Mouse (Mus musculus) liver, embryonic 14 days (tissue): ENCODE measurements around the gene Milr1. TPM values are rescaled to one million over a fixed set of nuclear protein-coding genes. Genes with fewer than 3 reads are reported as not detected.

Experiments
- polyA plus RNA-seq: library from polyadenylated mRNA; depleted of rRNA; stranded (reverse); fragments of >200 nt; gene quantifications from 2 replicates; pipeline ENCODE4 v1.2.3, GENCODE M21; 2012; rRNA removed

Gene Milr1
- polyA plus RNA-seq = 1.9 and 2.7 TPM in 2 replicates

DNA sequence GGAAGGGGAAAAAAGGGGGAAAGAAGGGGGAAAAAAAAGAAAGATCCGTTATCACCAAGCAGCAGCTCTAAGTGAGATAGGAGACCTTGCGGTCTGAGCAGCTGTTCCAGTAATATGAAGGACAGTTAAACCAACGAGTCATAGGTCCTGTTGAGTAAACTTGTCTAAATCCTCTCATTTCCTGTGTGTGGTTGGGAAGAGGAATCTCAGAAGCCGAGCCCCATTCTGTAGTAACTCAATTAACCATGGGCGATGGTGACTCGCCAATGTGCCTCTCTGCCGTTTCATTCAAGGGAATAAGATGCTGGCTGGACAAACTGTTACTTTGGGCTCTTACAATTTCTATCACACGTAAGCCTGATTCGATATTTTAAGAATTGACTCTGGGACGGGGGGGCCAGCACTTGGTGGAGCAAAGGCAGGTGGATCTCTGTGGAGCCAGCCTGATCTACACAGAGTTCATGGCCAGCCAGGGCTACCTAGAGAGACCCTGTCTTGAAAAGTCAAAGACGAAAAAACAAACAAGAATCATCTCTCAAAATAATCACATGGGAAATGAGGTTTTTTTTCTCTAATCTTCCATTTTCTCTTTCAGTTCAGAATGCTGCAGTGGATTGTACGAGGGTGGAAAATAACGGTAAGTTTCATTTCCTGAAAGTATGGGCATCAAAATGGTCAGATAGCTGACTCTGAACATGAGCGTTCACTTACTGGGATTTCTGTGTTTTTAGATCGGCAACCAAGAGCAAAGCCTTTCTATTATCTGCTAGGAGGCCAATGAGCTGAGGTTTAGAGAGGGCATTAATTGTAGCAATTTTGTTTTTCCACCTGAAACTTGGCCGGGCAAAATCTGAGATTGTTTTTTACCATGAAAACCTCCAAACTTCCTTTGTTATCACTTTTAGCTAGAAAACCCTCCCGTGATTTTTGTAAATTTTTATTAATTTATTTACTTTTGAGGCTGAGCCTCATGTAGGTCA lies at the start of gene Milr1:
TSS of gene Milr1 (plus strand) at position 188 of the 980 bp plus-strand sequence.

DNA sequence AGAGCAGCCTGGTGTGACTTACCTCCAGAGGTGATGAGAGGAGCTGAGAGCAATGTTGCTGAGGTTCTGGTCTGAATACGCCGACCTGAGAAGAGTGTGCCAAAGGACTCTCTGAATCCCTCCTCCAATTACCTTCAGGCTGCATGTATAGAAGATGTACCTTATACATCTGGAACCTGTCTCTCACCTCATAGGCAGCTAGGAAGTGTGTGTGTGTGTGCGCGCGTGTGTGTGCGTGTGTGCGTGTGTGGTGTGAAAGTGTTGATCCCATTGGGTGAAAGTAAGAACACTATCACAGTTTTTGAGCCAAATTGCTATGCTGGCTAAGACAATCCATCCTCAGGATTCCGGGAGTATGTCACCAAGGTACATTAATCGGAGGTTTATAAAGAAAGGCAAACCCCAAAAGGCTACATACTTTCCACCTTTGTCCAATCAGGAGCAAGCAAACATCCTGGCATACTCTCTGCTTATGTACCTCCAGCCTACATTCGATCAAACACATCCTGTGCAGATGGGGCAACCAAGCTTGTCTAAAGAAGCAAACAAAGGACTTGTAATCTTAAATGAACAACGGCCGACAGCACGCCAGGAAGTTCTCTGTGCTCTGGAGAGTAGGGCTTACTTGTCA lies 790 bp upstream of the Milr1 start, which contains the start of gene Pecam1:
TSS of gene Pecam1 (minus strand) at position 508 of the 631 bp plus-strand sequence.

DNA sequence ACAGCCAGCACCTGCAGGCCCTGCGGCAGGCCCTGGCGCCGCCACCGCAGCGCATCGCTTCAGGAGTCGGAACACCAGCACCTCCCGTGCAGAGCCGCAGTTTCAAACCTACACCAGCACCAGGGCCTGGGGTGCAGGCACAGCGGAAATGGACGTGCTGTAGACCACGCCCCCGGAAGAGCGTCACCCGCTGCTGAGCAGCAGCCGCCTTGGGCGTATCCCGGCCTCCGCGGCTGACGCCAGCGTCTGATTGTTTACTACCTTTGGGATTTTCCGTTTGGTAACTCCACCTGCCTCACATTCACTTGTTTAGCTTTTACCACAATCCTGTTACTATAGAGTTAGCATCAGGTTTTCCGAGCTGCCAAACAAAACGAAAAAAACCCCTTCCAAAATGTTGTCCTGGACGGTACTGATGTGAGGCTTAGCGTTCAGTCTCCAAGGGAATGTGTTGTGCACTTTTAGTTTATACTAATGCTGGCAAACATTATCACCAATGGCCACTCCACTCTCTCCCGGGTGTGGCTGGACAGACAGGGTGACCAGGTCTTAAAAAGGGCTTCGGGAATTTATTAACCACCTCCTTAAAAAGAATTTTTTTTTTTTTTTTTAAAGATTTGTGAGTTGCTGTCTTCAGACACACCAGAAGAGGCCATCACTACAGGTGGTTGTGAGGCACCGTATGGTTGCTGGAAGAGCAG lies 28.5 kb downstream of the Milr1 start, which contains the start of gene Polg2:
TSS of gene Polg2 (minus strand) at position 150 of the 701 bp plus-strand sequence.

DNA sequence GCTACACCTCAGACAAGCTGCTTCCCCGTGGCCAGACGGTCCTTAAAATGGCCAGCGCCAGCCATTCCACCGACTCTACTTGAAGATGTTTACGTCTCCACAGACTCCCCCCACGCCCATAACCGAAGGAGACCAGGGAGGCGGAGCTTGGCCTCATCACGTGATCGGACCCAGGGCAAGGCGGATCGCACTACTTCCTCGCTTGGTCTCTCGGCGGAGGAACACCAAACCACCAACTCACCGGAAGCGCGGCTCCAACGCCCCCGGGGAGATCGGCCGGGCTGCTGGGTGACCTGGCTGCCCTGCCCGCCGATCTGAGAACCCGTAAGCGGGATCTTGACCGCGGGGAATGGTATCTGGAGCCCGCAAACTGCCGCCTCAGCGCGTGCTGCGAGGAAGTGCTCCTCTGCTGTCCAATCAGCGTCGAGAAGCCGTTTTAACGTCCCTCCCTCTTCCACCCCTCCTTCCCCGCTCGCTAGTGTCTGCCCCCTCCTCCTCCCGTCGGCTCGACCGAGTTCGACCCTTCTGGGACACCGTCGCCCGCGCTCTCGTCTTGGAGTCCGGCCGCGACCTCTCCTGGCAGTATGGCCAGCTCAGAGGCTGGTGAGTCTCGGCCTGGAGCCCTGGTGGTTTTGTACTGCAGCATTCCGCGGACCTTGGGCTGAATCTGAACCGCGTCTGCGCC lies 37.9 kb downstream of the Milr1 start, which contains the start of the genes Ddx5 and Cep95:
TSS of gene Ddx5 (minus strand) at position 411 of the 685 bp plus-strand sequence.
TSS of gene Cep95 (plus strand) at position 478 of the 685 bp plus-strand sequence.

Other genes with a start within 250 kb of the Milr1 start
- 6.4 and 6.9 TPM in 2 replicates for gene Tex2, start 137.8 kb upstream of the Milr1 start, polyA plus RNA-seq
- 6.3 and 6.6 TPM in 2 replicates for gene Pecam1, start 598 bp upstream of the Milr1 start, polyA plus RNA-seq
- gene Polg2, start 28.3 kb downstream of the Milr1 start, polyA plus RNA-seq = 3.4 and 3.7 TPM in 2 replicates
- gene Ddx5, start 38.0 kb downstream of the Milr1 start, polyA plus RNA-seq = 153 and 168 TPM in 2 replicates
- gene Cep95, start 38.0 kb downstream of the Milr1 start, polyA plus RNA-seq = 11.3 and 11.9 TPM in 2 replicates
- gene Smurf2, start 169.5 kb downstream of the Milr1 start, polyA plus RNA-seq = 2.9 and 3.8 TPM in 2 replicates
- gene Kpna2, start 248.3 kb downstream of the Milr1 start, polyA plus RNA-seq = 142 and 177 TPM in 2 replicates